Mouse (Mus musculus) right cerebral cortex, adult 18-20 months (tissue): ENCODE measurements around the gene Cnot11.

Experiments used
- DNase-seq: peaks from one replicate; pipeline ENCODE4 v3.0.0; 2022; ENCODE audit warnings: mixed read lengths

The Cnot11 gene

GRCm38 (mm10) chr1:39534831-39535230, at the start of gene Cnot11:
Gene Cnot11 (plus strand): TSS chr1:39534992.
- DNase-seq: no peak

GRCm38 (mm10) chr1:39487370-39487769, 47.4 kb upstream of the Cnot11 start:
- no peak for DNase-seq

- no peak for DNase-seq
Measured at GRCm38 (mm10) chr1:39493165-39493564, 41.6 kb upstream of the Cnot11 start.

- DNase-seq: no peak
Measured at GRCm38 (mm10) chr1:39493664-39494063, 41.1 kb upstream of the Cnot11 start.

- DNase-seq: no peak
Measured at GRCm38 (mm10) chr1:39496995-39497394, 37.8 kb upstream of the Cnot11 start.

GRCm38 (mm10) chr1:39497748-39498147, 37.0 kb upstream of the Cnot11 start:
- DNase-seq: no peak

- no peak for DNase-seq
Measured at GRCm38 (mm10) chr1:39499485-39499941, 35.3 kb upstream of the Cnot11 start.

GRCm38 (mm10) chr1:39502817-39503633, 31.8 kb upstream of the Cnot11 start:
- no peak for DNase-seq

GRCm38 (mm10) chr1:39504261-39504660, 30.5 kb upstream of the Cnot11 start:
- peak; percentile 46 for DNase-seq

GRCm38 (mm10) chr1:39505600-39505999, 29.2 kb upstream of the Cnot11 start:
- no peak for DNase-seq

DNA sequence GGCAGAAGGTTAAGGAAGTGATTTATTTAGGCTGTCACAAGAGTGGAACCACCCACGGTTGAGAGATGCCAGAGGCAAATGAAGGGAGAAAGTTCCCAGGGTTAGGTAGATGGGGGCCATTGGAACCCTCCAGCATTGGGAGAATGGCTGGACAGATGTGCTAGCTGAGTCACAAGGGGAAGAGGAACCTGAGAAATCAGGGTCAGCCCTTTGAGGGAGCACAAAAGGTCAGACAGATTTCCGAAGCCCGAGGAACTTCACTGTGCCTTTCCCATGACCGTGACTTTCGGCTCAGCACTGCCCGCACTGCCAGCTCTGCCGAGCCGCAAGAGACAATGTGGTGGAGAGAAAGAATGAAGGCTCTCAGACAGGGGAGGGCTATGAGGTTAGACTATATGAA, 23.0 kb upstream of the Cnot11 start:
- no peak for DNase-seq

GRCm38 (mm10) chr1:39512183-39512582, 22.6 kb upstream of the Cnot11 start:
- no peak for DNase-seq

GRCm38 (mm10) chr1:39515303-39515991, 19.3 kb upstream of the Cnot11 start:
- no peak for DNase-seq

DNA sequence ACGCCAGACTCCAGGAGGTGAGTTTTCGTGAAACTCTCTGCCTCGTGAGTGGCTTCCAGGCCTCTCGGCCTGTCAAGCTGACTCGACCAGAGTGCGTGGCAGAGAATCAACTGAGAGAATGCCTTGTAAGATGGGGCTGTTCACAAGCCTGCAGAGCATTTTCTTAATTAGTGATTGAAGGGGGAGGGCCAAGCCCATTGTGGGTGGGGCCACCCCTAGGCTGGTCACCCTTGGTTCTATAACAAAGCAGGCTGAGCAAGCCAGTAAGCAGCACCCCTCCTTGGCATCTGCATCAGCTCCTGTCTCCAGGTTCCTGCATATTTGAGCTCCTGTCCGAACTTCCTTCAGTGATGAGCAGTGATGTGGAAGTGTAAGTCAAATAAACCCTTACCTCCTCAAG, 13.5 kb upstream of the Cnot11 start:
- DNase-seq: no peak

- no peak for DNase-seq
Measured at GRCm38 (mm10) chr1:39522519-39522918, 12.3 kb upstream of the Cnot11 start.

DNA sequence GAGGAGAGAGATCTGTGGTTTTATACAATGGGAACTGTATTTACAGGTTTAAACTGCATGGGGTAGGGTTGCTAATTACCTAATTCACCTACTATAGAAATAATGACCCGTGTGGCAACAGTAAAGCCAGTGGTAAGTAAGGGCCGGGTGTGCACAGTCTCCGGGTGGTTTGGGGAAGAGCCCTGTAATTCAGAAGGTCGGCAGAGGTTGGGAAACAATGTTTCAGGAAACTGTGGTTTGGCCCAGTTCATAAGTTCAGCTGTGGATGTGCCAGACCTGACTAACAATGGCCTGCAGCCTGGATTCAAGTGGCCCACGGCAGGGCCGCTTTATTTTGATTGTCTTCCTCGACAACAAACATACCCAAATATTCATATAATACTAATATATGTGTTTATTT, 9.0 kb upstream of the Cnot11 start:
- no peak for DNase-seq

DNA sequence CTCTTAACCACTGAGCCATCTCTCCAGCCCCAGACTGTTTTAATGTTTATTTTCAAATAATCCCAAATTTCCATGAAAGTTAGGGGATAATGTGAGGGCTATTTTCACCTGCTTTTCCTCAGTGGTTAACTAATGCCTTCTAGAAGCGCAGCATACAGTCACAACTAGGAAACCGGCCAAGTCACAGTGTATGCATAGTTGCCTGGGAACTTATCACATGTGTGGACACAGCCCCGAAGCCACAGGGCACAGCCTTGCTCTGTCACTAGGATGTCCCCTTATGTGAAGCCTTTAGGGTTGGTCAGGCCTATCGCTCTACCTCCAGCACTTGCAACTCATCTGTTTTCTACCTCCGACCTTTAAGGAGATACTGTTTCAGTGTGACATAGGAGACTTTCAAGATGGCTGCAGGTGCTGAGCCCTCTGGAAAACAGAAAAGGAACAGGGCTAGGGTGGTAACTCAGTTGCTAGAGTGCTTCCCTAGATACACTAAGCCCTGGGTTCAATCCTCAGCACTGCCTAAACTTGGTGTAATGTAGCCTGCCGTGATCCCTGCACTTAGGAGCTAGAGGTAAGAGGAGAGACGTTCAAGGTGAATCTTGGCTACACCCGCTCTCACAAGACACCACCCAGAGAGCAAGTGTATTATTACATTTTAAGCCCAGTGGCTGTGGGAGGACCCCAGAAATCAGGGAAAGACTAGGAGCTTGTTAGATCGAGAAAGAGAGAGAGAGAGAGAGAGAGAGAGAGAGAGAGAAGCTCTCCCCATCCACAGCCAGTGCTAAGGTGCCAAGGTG, 8.2 kb upstream of the Cnot11 start:
- no peak for DNase-seq

DNA sequence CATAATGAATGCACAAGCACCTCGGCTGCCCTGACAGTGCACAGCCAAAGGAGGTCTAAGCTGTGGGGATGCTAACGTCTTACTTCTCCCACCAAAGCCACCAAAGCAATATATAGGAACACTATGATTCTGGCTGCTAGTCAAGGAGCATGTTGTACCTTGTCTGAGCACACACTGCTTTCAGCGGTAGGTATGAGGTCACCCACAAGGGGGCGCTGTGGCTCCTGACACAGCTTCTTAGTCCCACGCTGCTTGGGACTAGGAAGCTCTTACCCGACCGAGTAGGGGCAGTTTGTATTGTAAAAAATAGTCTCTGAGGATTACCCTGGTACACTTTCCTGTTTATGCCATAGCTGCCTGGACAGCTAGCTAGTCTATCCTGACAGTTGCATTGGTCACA, 7.4 kb upstream of the Cnot11 start:
- peak; percentile 60 for DNase-seq

DNA sequence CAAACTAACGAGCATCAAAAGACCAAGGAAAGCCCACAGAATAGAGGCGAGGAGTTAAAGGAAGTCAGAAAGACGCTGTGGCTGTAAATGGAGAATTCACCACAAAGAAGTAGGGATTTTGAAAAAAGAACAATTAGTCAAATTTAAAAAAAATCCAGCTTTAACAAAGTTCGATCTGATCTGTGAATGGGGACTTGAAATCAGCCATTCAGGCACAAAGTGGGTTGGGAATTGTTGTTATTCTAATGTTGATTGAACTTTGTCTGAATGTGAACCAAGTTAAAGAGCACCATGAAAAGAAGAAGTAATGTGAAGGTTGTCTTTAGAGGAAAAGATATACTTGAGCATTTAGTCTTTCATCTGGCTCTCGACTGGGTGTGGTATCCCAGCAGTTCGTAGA, 6.5 kb upstream of the Cnot11 start:
- no peak for DNase-seq

- peak; percentile 75 for DNase-seq
Measured at GRCm38 (mm10) chr1:39530258-39530943, 4.4 kb upstream of the Cnot11 start.

- DNase-seq: no peak
Measured at GRCm38 (mm10) chr1:39531036-39531435, 3.8 kb upstream of the Cnot11 start.

GRCm38 (mm10) chr1:39533917-39534316, 875 bp upstream of the Cnot11 start:
- DNase-seq: no peak
